Mouse (Mus musculus) testis, adult 10 weeks (tissue): ENCODE results near the gene Muc2. TPM values are rescaled to one million over a fixed set of nuclear protein-coding genes. Genes with fewer than 3 reads are reported as not detected.

Source experiments
- polyA plus RNA-seq: library from polyadenylated mRNA; stranded (reverse); fragments of 350-450 nt; fragmentation: Illumina TruSeq; extraction: RNeasy Lipid Tissue Mini Kit (QIAGEN cat#74804); gene quantifications from one replicate; pipeline ENCODE4 v1.2.3, GENCODE M21; 2014; ENCODE audit warnings: low read depth, low replicate concordance

The Muc2 gene
- polyA plus RNA-seq = 0.17 TPM

GRCm38 (mm10) chr7:141690040-141690439, at the start of gene Muc2:
TSS of gene Muc2 (plus strand) at chr7:141690340.

GRCm38 (mm10) chr7:141788677-141789452, 98.7 kb downstream of the Muc2 start, which contains the start of gene Muc5ac:
TSS of gene Muc5ac (plus strand) at chr7:141788972.

Other genes with a start within 250 kb of the Muc2 start
- 0.48 TPM for gene Pidd1, start 246.3 kb upstream of the Muc2 start, polyA plus RNA-seq
- 10.3 TPM for gene Rplp2, start 243.0 kb upstream of the Muc2 start, polyA plus RNA-seq
- 14.7 TPM for gene Pnpla2, start 235.1 kb upstream of the Muc2 start, polyA plus RNA-seq
- not detected for gene Cracr2b, start 229.2 kb upstream of the Muc2 start, polyA plus RNA-seq
- gene Cd151, start 222.9 kb upstream of the Muc2 start, polyA plus RNA-seq = 17.0 TPM
- gene Polr2l, start 215.2 kb upstream of the Muc2 start, polyA plus RNA-seq = 0.87 TPM
- 0.49 TPM for gene Tspan4, start 215.1 kb upstream of the Muc2 start, polyA plus RNA-seq
- 12.1 TPM for gene Chid1, start 150.5 kb upstream of the Muc2 start, polyA plus RNA-seq
- 22.2 TPM for gene Ap2a2, start 128.2 kb upstream of the Muc2 start, polyA plus RNA-seq
- gene Muc6, start 35.0 kb upstream of the Muc2 start, polyA plus RNA-seq = 0.18 TPM
- 0.03 TPM for gene Muc5ac, start 98.6 kb downstream of the Muc2 start, polyA plus RNA-seq
- not detected for gene Muc5b, start 148.7 kb downstream of the Muc2 start, polyA plus RNA-seq
- gene Tollip, start 228.2 kb downstream of the Muc2 start, polyA plus RNA-seq = 109 TPM